In the genomic region with DNA sequence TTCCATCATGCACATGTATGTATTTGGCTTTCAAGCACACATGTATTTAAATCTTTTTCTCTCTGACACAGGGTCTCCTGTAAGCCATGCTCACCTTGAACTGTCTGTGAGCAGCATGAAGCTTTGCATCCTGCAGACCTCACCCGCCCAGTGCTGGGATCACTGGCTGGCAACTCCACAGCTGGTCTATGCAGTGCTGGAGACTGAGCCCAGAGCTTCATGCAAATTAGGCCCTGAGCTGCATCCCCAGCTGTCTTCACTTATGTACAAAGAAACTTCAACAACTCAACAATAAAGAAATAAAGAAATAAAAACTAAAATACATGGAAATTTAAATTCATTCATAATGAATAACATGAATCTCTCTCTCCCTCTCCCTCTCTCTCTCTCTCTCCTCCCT, we compare ENCODE assay signal across 20 mouse cellular contexts.
"Had no signal": no experiment of that assay in that cellular context is flagged by ENCODE, and none has a peak within 500 bp of the region (broad histone marks: within the 10 kb centered on the region; RNA-seq: fewer than 3 reads in every experiment).

No protein-coding gene starts in this region.

- ATAC-seq: liver, postnatal 0 days; lung, postnatal 0 days; midbrain, embryonic 13.5 days; midbrain, embryonic 16.5 days had no signal

- DNase-seq: kidney, postnatal 10 days; kidney, postnatal 4 days; left cerebral cortex, postnatal 4 days; liver, postnatal 0 days; lung, embryonic 14.5 days; retina, postnatal 1 day; right cerebral cortex, postnatal 25 days; thymus, adult 18-20 months; thymus, postnatal 36 days had no signal

- H3K4me3 ChIP-seq: limb, embryonic 12.5 days; limb, embryonic 15.5 days; megakaryocyte, embryonic 14.5 days; midbrain, embryonic 10.5 days; midbrain, embryonic 13.5 days; myocyte; neural tube, embryonic 13.5 days had no signal

- H3K9me3 ChIP-seq: limb, embryonic 12.5 days; limb, embryonic 15.5 days; megakaryocyte, embryonic 14.5 days; midbrain, embryonic 10.5 days; midbrain, embryonic 13.5 days; neural tube, embryonic 13.5 days had no signal

- H3K27ac ChIP-seq: limb, embryonic 12.5 days; limb, embryonic 15.5 days; liver, embryonic 14.5 days; midbrain, embryonic 10.5 days; midbrain, embryonic 13.5 days; neural tube, embryonic 13.5 days had no signal

- H3K27me3 ChIP-seq: limb, embryonic 12.5 days; limb, embryonic 15.5 days; megakaryocyte, embryonic 14.5 days; midbrain, embryonic 13.5 days; neural tube, embryonic 13.5 days had no signal

- H3K9ac ChIP-seq: limb, embryonic 12.5 days; limb, embryonic 15.5 days; liver, embryonic 14.5 days; liver, postnatal 0 days; lung, embryonic 14.5 days; midbrain, embryonic 13.5 days; neural tube, embryonic 13.5 days had no signal

- H3K4me2 ChIP-seq: limb, embryonic 12.5 days; limb, embryonic 15.5 days; liver, embryonic 11.5 days; lung, embryonic 14.5 days; midbrain, embryonic 13.5 days; neural tube, embryonic 13.5 days had no signal

- H3K4me1 ChIP-seq: limb, embryonic 12.5 days; limb, embryonic 15.5 days; megakaryocyte, embryonic 14.5 days; midbrain, embryonic 10.5 days; midbrain, embryonic 13.5 days; neural tube, embryonic 13.5 days had no signal

- H3K36me3 ChIP-seq: limb, embryonic 12.5 days; limb, embryonic 15.5 days; midbrain, embryonic 10.5 days; midbrain, embryonic 13.5 days; neural tube, embryonic 13.5 days had no signal
